ENCODE assay signal across 8 mouse cellular contexts in genomic region chr16:32660095-32660494, GRCm38 (mm10). TPM values are rescaled to one million over a fixed set of nuclear protein-coding genes. Genes with fewer than 3 reads are reported as not detected.
A peak's percentile ranks its signal among the peaks of the same experiment; 100 is the strongest.
DNase-seq lines count a peak whose midpoint lies in the region; ATAC-seq and TF ChIP-seq lines count a peak whose summit lies in the region.

No protein-coding gene starts in this region.

- peak overlapping the region; percentile 81 for H3K27ac ChIP-seq in kidney, postnatal 0 days
- peak overlapping the region; percentile 91 for H3K27ac ChIP-seq in embryonic fibroblast, embryonic 13.5 days (ENCODE audit: insufficient read depth, low read length)
- peak overlapping the region; percentile 88 for H3K27ac ChIP-seq in intestine, embryonic 15.5 days
- H3K27ac ChIP-seq in stomach, embryonic 14.5 days (ENCODE audit: low read length), result peak overlapping the region; percentile 96

- ATAC-seq in kidney, postnatal 0 days (replicated peaks; ENCODE audit: low FRiP score, low read depth), result no peak
- ATAC-seq in intestine, embryonic 15.5 days, result no peak
- ATAC-seq in stomach, embryonic 14.5 days (ENCODE audit: insufficient number of reproducible peaks, insufficient read depth, low FRiP score, low read depth), result no peak
- ATAC-seq in megakaryocyte progenitor cell, adult 5-6 weeks (replicated peaks; ENCODE audit: poor library complexity), result no peak
- ATAC-seq in granulocyte monocyte progenitor cell, adult 5-6 weeks (replicated peaks; ENCODE audit: poor library complexity, severe bottlenecking), result no peak

- 0 out of 2 replicates have a peak overlapping the region, but pooled peaks have one; percentile 34 for H3K4me2 ChIP-seq in kidney, postnatal 0 days (ENCODE audit: low read length)
- H3K4me2 ChIP-seq in intestine, embryonic 15.5 days (replicated peaks), result peak overlapping the region; percentile 58; the same call in 1 of the 2 replicates
- 0 out of 2 replicates have a peak overlapping the region, but pooled peaks have one; percentile 44 for H3K4me2 ChIP-seq in stomach, embryonic 14.5 days (replicated peaks; ENCODE audit: low read depth, low read length)

- WGBS in kidney, postnatal 0 days, result 46% methylated on average over 1 of the region's 1 CpGs
- 34% methylated on average over 1 of the region's 1 CpGs for WGBS in intestine, embryonic 15.5 days
- 20% methylated on average over 1 of the region's 1 CpGs for WGBS in stomach, embryonic 14.5 days

- no peak overlapping the region for H3K9ac ChIP-seq in kidney, postnatal 0 days (ENCODE audit: low read depth, low read length)
- H3K9ac ChIP-seq in intestine, embryonic 15.5 days, result no peak overlapping the region
- H3K9ac ChIP-seq in stomach, embryonic 14.5 days (replicated peaks; ENCODE audit: low read depth, low read length), result no peak overlapping the region

- H3K36me3 ChIP-seq in kidney, postnatal 0 days (ENCODE audit: insufficient read depth, low read length), result no peaks in the 10 kb centered on the region
- H3K36me3 ChIP-seq in intestine, embryonic 15.5 days, result no peaks in the 10 kb centered on the region
- 0 out of 2 replicates have a peak, but pooled peaks cover 2% of the 10 kb centered on the region for H3K36me3 ChIP-seq in stomach, embryonic 14.5 days (ENCODE audit: control insufficient read depth, insufficient read depth, low read length)

- TF ChIP-seq CTCF in kidney, postnatal 0 days (IDR thresholded peaks at IDR 0.05; ENCODE audit: low read depth), result no peak
- no peak for TF ChIP-seq CTCF in embryonic fibroblast, embryonic 13.5 days (IDR thresholded peaks at IDR 0.05; ENCODE audit: borderline replicate concordance, insufficient read depth, low read length)

- H3K4me1 ChIP-seq in kidney, postnatal 0 days (replicated peaks; ENCODE audit: insufficient read depth, low read length), result peaks cover 37% of the 10 kb centered on the region
- peaks cover 16% of the 10 kb centered on the region; the same call in 1 of the 2 replicates for H3K4me1 ChIP-seq in embryonic fibroblast, embryonic 13.5 days (ENCODE audit: control insufficient read depth, insufficient read depth, low read length)
- peaks cover 49% of the 10 kb centered on the region for H3K4me1 ChIP-seq in intestine, embryonic 15.5 days (replicated peaks)
- H3K4me1 ChIP-seq in stomach, embryonic 14.5 days (ENCODE audit: control insufficient read depth, insufficient read depth, low read length), result peaks cover 52% of the 10 kb centered on the region

- DNase-seq in kidney, postnatal 0 days (ENCODE audit: low spot score), result no peak
- DNase-seq in kidney, adult 8-10 months, result no peak
- no peak for DNase-seq in layer of hippocampus, adult 8-10 months (ENCODE audit: low spot score in 2 of 2)

- no peaks in the 10 kb centered on the region for H3K27me3 ChIP-seq in kidney, postnatal 0 days (ENCODE audit: insufficient read depth, low read length)
- H3K27me3 ChIP-seq in intestine, embryonic 15.5 days (replicated peaks), result no peaks in the 10 kb centered on the region
- H3K27me3 ChIP-seq in stomach, embryonic 14.5 days (ENCODE audit: control insufficient read depth, insufficient read depth, low read length), result no peaks in the 10 kb centered on the region

- no peaks in the 10 kb centered on the region for H3K9me3 ChIP-seq in kidney, postnatal 0 days (replicated peaks; ENCODE audit: low read length)
- H3K9me3 ChIP-seq in intestine, embryonic 15.5 days, result no peaks in the 10 kb centered on the region
- H3K9me3 ChIP-seq in stomach, embryonic 14.5 days (ENCODE audit: control insufficient read depth, low read depth, low read length), result no peaks in the 10 kb centered on the region

- TF ChIP-seq POLR2A in embryonic fibroblast, embryonic 13.5 days (IDR thresholded peaks at IDR 0.05; ENCODE audit: low read depth, low read length), result no peak

- no peak overlapping the region for H3K4me3 ChIP-seq in kidney, postnatal 0 days (replicated peaks; ENCODE audit: low read depth, low read length)
- no peak overlapping the region for H3K4me3 ChIP-seq in embryonic fibroblast, embryonic 13.5 days (ENCODE audit: insufficient read depth, low read length)
- H3K4me3 ChIP-seq in intestine, embryonic 15.5 days (replicated peaks), result no peak overlapping the region
- no peak overlapping the region for H3K4me3 ChIP-seq in stomach, embryonic 14.5 days (ENCODE audit: low read depth, low read length)

RNA-seq across cellular contexts. Expression of gene Tnk2, which starts 16.4 kb away (rescaled TPM):
- 8.4 and 8.5 TPM in 2 replicates for polyA plus RNA-seq in kidney, postnatal 0 days (2015; fragmentation: Nextera tagmentation; extraction: Ambion mirVana)
- polyA plus RNA-seq in embryonic fibroblast, embryonic 13.5 days (2011; ENCODE audit: insufficient read length, low read depth, missing spikeins), result 92.4 and 144 TPM in 2 replicates
- polyA plus RNA-seq in intestine, embryonic 15.5 days (2015; fragmentation: Nextera tagmentation; extraction: Ambion mirVana), result 9.2 and 10.1 TPM in 2 replicates
- polyA plus RNA-seq in stomach, embryonic 14.5 days (2014; fragmentation: Nextera tagmentation; extraction: Ambion mirVana), result 13.1 and 17.1 TPM in 2 replicates
- 5.9 and 6.9 TPM in 2 replicates for total RNA-seq in megakaryocyte progenitor cell, adult 5-6 weeks (2015)
- total RNA-seq in megakaryocyte progenitor cell, adult 5-6 weeks (2017), result 8.0 and 15.5 TPM in 2 replicates
- total RNA-seq in layer of hippocampus, adult 8-10 months (2022), result 100 to 1,000 TPM; 206 to 238 (median 222) TPM
- total RNA-seq in granulocyte monocyte progenitor cell, adult 5-6 weeks (2014; fragmentation: Nextera tagmentation), result 11.0 and 12.9 TPM in 2 replicates
- 8.8 and 14.8 TPM in 2 replicates for total RNA-seq in granulocyte monocyte progenitor cell, adult 5-6 weeks (2017)

RNA-seq across cellular contexts. Expression of gene Tfrc, which starts 51.4 kb away (rescaled TPM):
- polyA plus RNA-seq in kidney, postnatal 0 days (2015; fragmentation: Nextera tagmentation; extraction: Ambion mirVana), result 37.0 and 43.9 TPM in 2 replicates
- polyA plus RNA-seq in embryonic fibroblast, embryonic 13.5 days (2011; ENCODE audit: insufficient read length, low read depth, missing spikeins), result 38.0 and 44.5 TPM in 2 replicates
- polyA plus RNA-seq in intestine, embryonic 15.5 days (2015; fragmentation: Nextera tagmentation; extraction: Ambion mirVana), result 88.1 and 103 TPM in 2 replicates
- 60.5 and 73.2 TPM in 2 replicates for polyA plus RNA-seq in stomach, embryonic 14.5 days (2014; fragmentation: Nextera tagmentation; extraction: Ambion mirVana)
- total RNA-seq in megakaryocyte progenitor cell, adult 5-6 weeks (2015), result 111 and 138 TPM in 2 replicates
- 110 and 143 TPM in 2 replicates for total RNA-seq in megakaryocyte progenitor cell, adult 5-6 weeks (2017)
- total RNA-seq in layer of hippocampus, adult 8-10 months (2022), result 10 to 100 TPM; 54.4 to 75.4 (median 58.0) TPM
- total RNA-seq in granulocyte monocyte progenitor cell, adult 5-6 weeks (2014; fragmentation: Nextera tagmentation), result 65.6 and 67.9 TPM in 2 replicates
- 105 and 142 TPM in 2 replicates for total RNA-seq in granulocyte monocyte progenitor cell, adult 5-6 weeks (2017)
